In genomic region chr13:43480957-43481858, GRCm38 (mm10) we compare ENCODE assay signal across 8 mouse cellular contexts. TPM values are rescaled to one million over a fixed set of nuclear protein-coding genes. Genes with fewer than 3 reads are reported as not detected.
A peak's percentile ranks its signal among the peaks of the same experiment; 100 is the strongest.
DNase-seq lines count a peak whose midpoint lies in the region; ATAC-seq lines count a peak whose summit lies in the region.

Gene Ranbp9, minus strand, starts transcription at chr13:43481282.

- H3K4me1 ChIP-seq in hindbrain, embryonic 11.5 days (replicated peaks; ENCODE audit: control insufficient read depth, insufficient read depth, low read length), result no peaks in the 10 kb centered on the region
- peaks cover 22% of the 10 kb centered on the region for H3K4me1 ChIP-seq in lung, embryonic 16.5 days (replicated peaks; ENCODE audit: control insufficient read depth, insufficient read depth, low read length)

- H3K27ac ChIP-seq in hindbrain, embryonic 11.5 days (ENCODE audit: low read depth, low read length), result peak within 1 kb of the TSS; percentile 99
- peak within 1 kb of the TSS; percentile 99 for H3K27ac ChIP-seq in lung, embryonic 16.5 days (ENCODE audit: low read length)

- DNase-seq in MN1 (ENCODE audit: low spot score), result peak; percentile 87
- peak; percentile 84 for DNase-seq in cerebellum, adult 9-11 months
- peak; percentile 52 to 76 for DNase-seq in frontal cortex, postnatal 10 days (ENCODE audit: low spot score in 2 of 2)
- DNase-seq in hindbrain, embryonic 11.5 days (ENCODE audit: low spot score), result peak; percentile 84
- DNase-seq in layer of hippocampus, adult 9-11 months, result peak; percentile 74
- peak; percentile 56 for DNase-seq in ovary, postnatal 10 days (ENCODE audit: low spot score)
- peak; percentile 54 to 62 for DNase-seq in thymus, postnatal 10 days (ENCODE audit: low spot score in 2 of 2)

- WGBS in hindbrain, embryonic 11.5 days, result under 1% methylated on average over 71 of the region's 132 CpGs
- WGBS in lung, embryonic 16.5 days, result under 1% methylated on average over 81 of the region's 132 CpGs

- H3K9ac ChIP-seq in hindbrain, embryonic 11.5 days (ENCODE audit: low read depth, low read length), result peak within 1 kb of the TSS; percentile 99
- peak within 1 kb of the TSS; percentile 98 for H3K9ac ChIP-seq in lung, embryonic 16.5 days (ENCODE audit: low read length)

- H3K36me3 ChIP-seq in hindbrain, embryonic 11.5 days (ENCODE audit: control insufficient read depth, insufficient read depth, low read length), result no peaks in the 10 kb centered on the region
- H3K36me3 ChIP-seq in lung, embryonic 16.5 days (ENCODE audit: control insufficient read depth, insufficient read depth, low read length), result no peaks in the 10 kb centered on the region

- ATAC-seq in hindbrain, embryonic 11.5 days (ENCODE audit: low FRiP score), result peak; percentile 87
- peak; percentile 94 for ATAC-seq in lung, embryonic 16.5 days (ENCODE audit: low read depth)

- H3K27me3 ChIP-seq in hindbrain, embryonic 11.5 days (ENCODE audit: control insufficient read depth, insufficient read depth, low read length), result no peaks in the 10 kb centered on the region
- H3K27me3 ChIP-seq in lung, embryonic 16.5 days (ENCODE audit: control insufficient read depth, insufficient read depth, low read depth, low read length), result no peaks in the 10 kb centered on the region

- peak within 1 kb of the TSS; percentile 46 for H3K4me2 ChIP-seq in hindbrain, embryonic 11.5 days (replicated peaks; ENCODE audit: low read depth, low read length)
- peak within 1 kb of the TSS; percentile 69 for H3K4me2 ChIP-seq in lung, embryonic 16.5 days (ENCODE audit: low read depth, low read length)

- H3K4me3 ChIP-seq in hindbrain, embryonic 11.5 days (ENCODE audit: low read depth, low read length), result peak within 1 kb of the TSS; percentile 92
- peak within 1 kb of the TSS; percentile 99 for H3K4me3 ChIP-seq in lung, embryonic 16.5 days (ENCODE audit: low read length)

- H3K9me3 ChIP-seq in hindbrain, embryonic 11.5 days (ENCODE audit: control insufficient read depth, low read length), result no peaks in the 10 kb centered on the region
- no peaks in the 10 kb centered on the region for H3K9me3 ChIP-seq in lung, embryonic 16.5 days (ENCODE audit: control insufficient read depth, low read length)

RNA-seq across cellular contexts. Expression of gene Ranbp9, which starts in this region (rescaled TPM):
- polyA plus RNA-seq in hindbrain, embryonic 11.5 days (2014; fragmentation: Nextera tagmentation; extraction: Ambion mirVana), result 13.5 and 22.9 TPM in 2 replicates
- 8.8 and 8.9 TPM in 2 replicates for polyA plus RNA-seq in lung, embryonic 16.5 days (2015; fragmentation: Nextera tagmentation; extraction: Ambion mirVana)

Comparison
In these comparisons a context has a peak if more than half of its experiments do, and no peak if none do; other contexts are left out.
1. Peak in every context shown above with its lines: DNase-seq, ATAC-seq, H3K4me3 ChIP-seq and H3K27ac ChIP-seq.